Mouse (Mus musculus) neural tube, embryonic 12.5 days (tissue): ENCODE measurements around the gene Ankrd16. TPM values are rescaled to one million over a fixed set of nuclear protein-coding genes. Genes with fewer than 3 reads are reported as not detected.

Experiments used
- ATAC-seq: fragments of 200-750 bp; cut with Nextera tagmentation; 2 replicates; pipeline ENCODE4 v1.8.0; 2017; ENCODE audit warnings: low read depth, mild to moderate bottlenecking, moderate TSS enrichment, moderate library complexity; ENCODE audit not compliant: low FRiP score
- H3K27ac ChIP-seq: fragments of 300-500 bp; sonication (generic); 2 replicates; pipeline ENCODE4 v1.5.1; 2016
- H3K27me3 ChIP-seq: fragments of 300-500 bp; sonication (generic); replicated peaks from 2 replicates; pipeline ENCODE4 v1.6.1; 2016; ENCODE audit warnings: mild to moderate bottlenecking
- H3K36me3 ChIP-seq: fragments of 300-500 bp; sonication (generic); 2 replicates; pipeline ENCODE4 v1.6.1; 2016; ENCODE audit warnings: mild to moderate bottlenecking
- H3K4me1 ChIP-seq: fragments of 300-500 bp; sonication (generic); 2 replicates; pipeline ENCODE4 v1.6.1; 2016
- H3K4me2 ChIP-seq: fragments of 300-500 bp; sonication (generic); replicated peaks from 2 replicates; pipeline ENCODE4 v1.6.1; 2016; ENCODE audit warnings: mild to moderate bottlenecking
- H3K4me3 ChIP-seq: fragments of 300-500 bp; sonication (generic); 2 replicates; pipeline ENCODE4 v1.5.1; 2016
- H3K9ac ChIP-seq: fragments of 300-500 bp; sonication (generic); 2 replicates; pipeline ENCODE4 v1.6.1; 2016; ENCODE audit warnings: mild to moderate bottlenecking
- H3K9me3 ChIP-seq: fragments of 300-500 bp; sonication (generic); 2 replicates; pipeline ENCODE4 v1.6.1; 2016; ENCODE audit warnings: mild to moderate bottlenecking
- WGBS: fragments of 180-500 bp; shearing (Covaris S2); methylation state at CpG from one replicate; pipeline ENCODE4 v1.1.7; 2016; 5-methylcytosine and 5-hydroxymethylcytosine counted together
- polyA plus RNA-seq: library from polyadenylated mRNA; unstranded; fragments of >200 nt; fragmentation: Nextera tagmentation; extraction: Ambion mirVana; gene quantifications from 2 replicates; pipeline ENCODE4 v1.2.1, GENCODE M21; 2016

Ankrd16 gene
- 52.9 and 61.4 TPM in 2 replicates for polyA plus RNA-seq

- H3K9me3 ChIP-seq = no peaks in the 10 kb centered on the region
- peak within 1 kb of the TSS; percentile 77 for H3K9ac ChIP-seq
- no peaks in the 10 kb centered on the region for H3K27me3 ChIP-seq
- peaks cover 25% of the 10 kb centered on the region for H3K4me1 ChIP-seq
- under 1% methylated on average over 73 of the region's 73 CpGs for WGBS
- peak; percentile 97 for ATAC-seq
- peaks cover 28% of the 10 kb centered on the region for H3K36me3 ChIP-seq
- peak within 1 kb of the TSS; percentile 87 for H3K4me2 ChIP-seq
- peak within 1 kb of the TSS; percentile 87 for H3K27ac ChIP-seq
- peak within 1 kb of the TSS; percentile 85 for H3K4me3 ChIP-seq
Measured at GRCm38 (mm10) chr2:11777091-11778068, at the start of gene Ankrd16, which contains the start of gene Fbh1. Gene Ankrd16 (plus strand): TSS chr2:11777876. Gene Fbh1 (minus strand): TSS chr2:11777582.

- Histone ChIP-seq H3K36me3 (no peaks in the 10 kb centered on the region), H3K9me3 (no peaks in the 10 kb centered on the region), H3K9ac (no peak overlapping the region), H3K4me1 (no peaks in the 10 kb centered on the region), H3K4me2 (no peak overlapping the region), H3K27ac (no peak overlapping the region), H3K27me3 (no peaks in the 10 kb centered on the region), H3K4me3 (no peak overlapping the region)
- WGBS = 63% methylated on average over 3 of the region's 3 CpGs
- no peak for ATAC-seq
Measured at GRCm38 (mm10) chr2:11729091-11729490, 48.6 kb upstream of the Ankrd16 start.

GRCm38 (mm10) chr2:11732978-11733377 is 44.7 kb upstream of the Ankrd16 start:
- no peaks in the 10 kb centered on the region for H3K36me3 ChIP-seq
- H3K9me3 ChIP-seq = no peaks in the 10 kb centered on the region

GRCm38 (mm10) chr2:11735853-11736252 is 41.8 kb upstream of the Ankrd16 start:
- 84% methylated on average over 6 of the region's 6 CpGs for WGBS
- ATAC-seq = no peak
- H3K36me3 ChIP-seq = peaks cover 20% of the 10 kb centered on the region

More at GRCm38 (mm10) chr2:11732978-11733377, 44.7 kb upstream of the Ankrd16 start:
- H3K4me3 ChIP-seq = no peak overlapping the region
- ATAC-seq = no peak
- no peaks in the 10 kb centered on the region for H3K27me3 ChIP-seq
- H3K27ac ChIP-seq = no peak overlapping the region
- H3K9ac ChIP-seq = no peak overlapping the region
- WGBS = 68% methylated on average over 5 of the region's 5 CpGs
- no peak overlapping the region for H3K4me2 ChIP-seq
- no peaks in the 10 kb centered on the region for H3K4me1 ChIP-seq

GRCm38 (mm10) chr2:11738794-11739193 is 38.9 kb upstream of the Ankrd16 start:
- H3K36me3 ChIP-seq = peaks cover 49% of the 10 kb centered on the region
- ATAC-seq = peak; percentile 31; the same call in 1 of the 2 replicates
- H3K27ac ChIP-seq = no peak overlapping the region
- WGBS = 90% methylated on average over 3 of the region's 3 CpGs
- H3K4me1 ChIP-seq = no peaks in the 10 kb centered on the region
- H3K4me3 ChIP-seq = no peak overlapping the region
- H3K27me3 ChIP-seq = no peaks in the 10 kb centered on the region
- no peak overlapping the region for H3K9ac ChIP-seq
- no peak overlapping the region for H3K4me2 ChIP-seq
- H3K9me3 ChIP-seq = no peaks in the 10 kb centered on the region

More at GRCm38 (mm10) chr2:11735853-11736252, 41.8 kb upstream of the Ankrd16 start:
- no peak overlapping the region for H3K9ac ChIP-seq
- H3K4me3 ChIP-seq = no peak overlapping the region
- H3K9me3 ChIP-seq = no peaks in the 10 kb centered on the region
- no peak overlapping the region for H3K4me2 ChIP-seq
- no peaks in the 10 kb centered on the region for H3K4me1 ChIP-seq
- H3K27ac ChIP-seq = no peak overlapping the region
- no peaks in the 10 kb centered on the region for H3K27me3 ChIP-seq

GRCm38 (mm10) chr2:11739516-11740051 is 38.1 kb upstream of the Ankrd16 start:
- Histone ChIP-seq H3K9ac (no peak overlapping the region), H3K9me3 (no peaks in the 10 kb centered on the region), H3K4me2 (no peak overlapping the region), H3K4me3 (no peak overlapping the region), H3K27ac (no peak overlapping the region), H3K27me3 (no peaks in the 10 kb centered on the region), H3K36me3 (peaks cover 57% of the 10 kb centered on the region), H3K4me1 (no peaks in the 10 kb centered on the region)
- ATAC-seq = no peak
- 96% methylated on average over 4 of the region's 4 CpGs for WGBS

- Histone ChIP-seq H3K36me3 (peaks cover 94% of the 10 kb centered on the region), H3K4me1 (no peaks in the 10 kb centered on the region), H3K27ac (no peak overlapping the region), H3K9ac (no peak overlapping the region), H3K27me3 (no peaks in the 10 kb centered on the region), H3K4me3 (no peak overlapping the region), H3K9me3 (no peaks in the 10 kb centered on the region), H3K4me2 (no peak overlapping the region)
- 95% methylated on average over 4 of the region's 4 CpGs for WGBS
- ATAC-seq = no peak
Measured at GRCm38 (mm10) chr2:11762541-11762940, 15.1 kb upstream of the Ankrd16 start.

- WGBS = 96% methylated on average over 4 of the region's 4 CpGs
- Histone ChIP-seq H3K9me3 (no peaks in the 10 kb centered on the region), H3K36me3 (peaks cover 75% of the 10 kb centered on the region), H3K27ac (no peak overlapping the region), H3K4me1 (no peaks in the 10 kb centered on the region), H3K4me3 (no peak overlapping the region), H3K9ac (no peak overlapping the region), H3K27me3 (no peaks in the 10 kb centered on the region), H3K4me2 (no peak overlapping the region)
- no peak for ATAC-seq
Measured at GRCm38 (mm10) chr2:11765694-11766093, 12.0 kb upstream of the Ankrd16 start.

GRCm38 (mm10) chr2:11766485-11767160 is 11.1 kb upstream of the Ankrd16 start:
- no peak for ATAC-seq

GRCm38 (mm10) chr2:11767161-11767545 is 10.5 kb upstream of the Ankrd16 start:
- Histone ChIP-seq H3K4me2 (no peak overlapping the region), H3K4me1 (no peaks in the 10 kb centered on the region), H3K27me3 (no peaks in the 10 kb centered on the region), H3K27ac (no peak overlapping the region), H3K9ac (no peak overlapping the region), H3K36me3 (peaks cover 60% of the 10 kb centered on the region), H3K9me3 (no peaks in the 10 kb centered on the region), H3K4me3 (no peak overlapping the region)
- WGBS = 92% methylated on average over 10 of the region's 10 CpGs
- ATAC-seq = no peak

More at GRCm38 (mm10) chr2:11766485-11767160, 11.1 kb upstream of the Ankrd16 start:
- Histone ChIP-seq H3K4me3 (no peak overlapping the region), H3K27ac (no peak overlapping the region), H3K27me3 (no peaks in the 10 kb centered on the region), H3K36me3 (peaks cover 65% of the 10 kb centered on the region), H3K4me1 (no peaks in the 10 kb centered on the region), H3K9me3 (no peaks in the 10 kb centered on the region), H3K4me2 (no peak overlapping the region), H3K9ac (no peak overlapping the region)
- 88% methylated on average over 5 of the region's 5 CpGs for WGBS

- no peak overlapping the region for H3K9ac ChIP-seq
- no peaks in the 10 kb centered on the region for H3K9me3 ChIP-seq
- no peak overlapping the region for H3K4me2 ChIP-seq
- H3K4me1 ChIP-seq = peaks cover 9% of the 10 kb centered on the region
- no peak overlapping the region for H3K4me3 ChIP-seq
- no peak for ATAC-seq
- 91% methylated on average over 4 of the region's 4 CpGs for WGBS
- H3K27me3 ChIP-seq = no peaks in the 10 kb centered on the region
- no peak overlapping the region for H3K27ac ChIP-seq
- H3K36me3 ChIP-seq = peaks cover 19% of the 10 kb centered on the region; the same call in 1 of the 2 replicates
Measured at GRCm38 (mm10) chr2:11771701-11772100, 6.0 kb upstream of the Ankrd16 start.

GRCm38 (mm10) chr2:11772401-11772800 is 5.3 kb upstream of the Ankrd16 start:
- ATAC-seq = no peak
- Histone ChIP-seq H3K27me3 (no peaks in the 10 kb centered on the region), H3K4me2 (no peak overlapping the region), H3K4me1 (peaks cover 10% of the 10 kb centered on the region), H3K9me3 (no peaks in the 10 kb centered on the region), H3K9ac (no peak overlapping the region), H3K27ac (no peak overlapping the region), H3K36me3 (peaks cover 12% of the 10 kb centered on the region; the same call in 1 of the 2 replicates), H3K4me3 (no peak overlapping the region)
- WGBS = 88% methylated on average over 4 of the region's 4 CpGs
